Mouse (Mus musculus) C2C12 (cell line): ENCODE results near the gene Psmc3ip. TPM values are rescaled to one million over a fixed set of nuclear protein-coding genes. Genes with fewer than 3 reads are reported as not detected.

Source experiments
- H3K27me3 ChIP-seq: one replicate; pipeline ENCODE4 v1.6.1; 2011; ENCODE audit not compliant: control insufficient read depth, insufficient read depth, insufficient read length
- H3K36me3 ChIP-seq: one replicate; pipeline ENCODE4 v1.6.1; 2011; ENCODE audit not compliant: control insufficient read depth, insufficient read depth
- H3K4me3 ChIP-seq: one replicate; pipeline ENCODE4 v1.5.1; 2011; ENCODE audit warnings: mild to moderate bottlenecking, control low read depth; ENCODE audit not compliant: poor library complexity, insufficient read depth, severe bottlenecking
- H3K79me2 ChIP-seq: one replicate; pipeline ENCODE4 v1.6.1; 2011; ENCODE audit not compliant: control insufficient read depth, insufficient read depth
- H3K79me3 ChIP-seq: one replicate; pipeline ENCODE4 v1.6.1; 2011; ENCODE audit warnings: low read depth, control low read depth
- H3ac ChIP-seq: one replicate; pipeline ENCODE3; 2011; ENCODE audit warnings: low read depth; ENCODE audit not compliant: control insufficient read depth, insufficient read length
- CEBPB ChIP-seq: IDR thresholded peaks from one replicate; pipeline ENCODE4 v1.6.1; 2011; ENCODE audit warnings: low read depth, mild to moderate bottlenecking, control low read depth, moderate library complexity
- CTCF ChIP-seq: IDR thresholded peaks from one replicate; pipeline ENCODE4 v1.5.1; 2011; ENCODE audit not compliant: control insufficient read depth, insufficient read depth, insufficient read length
- FOSL1 ChIP-seq: IDR thresholded peaks from one replicate; pipeline ENCODE4 v1.8.0; 2011; ENCODE audit warnings: mild to moderate bottlenecking, low read length; ENCODE audit not compliant: poor library complexity, insufficient read depth, severe bottlenecking
- MAX ChIP-seq: IDR thresholded peaks from one replicate; pipeline ENCODE4 v1.6.1; 2011; ENCODE audit warnings: mild to moderate bottlenecking, control low read depth
- MYOD1 ChIP-seq: IDR thresholded peaks from one replicate; pipeline ENCODE4 v1.6.1; 2011; ENCODE audit warnings: low read depth; ENCODE audit not compliant: control insufficient read depth, insufficient read length
- MYOG ChIP-seq: IDR thresholded peaks from one replicate; pipeline ENCODE4 v1.6.1; 2011; ENCODE audit not compliant: control insufficient read depth, insufficient read length; ENCODE audit errors: extremely low read depth
- USF1 ChIP-seq: IDR thresholded peaks from one replicate; pipeline ENCODE4 v1.6.1; 2011; ENCODE audit warnings: low read depth, mild to moderate bottlenecking, control low read depth, moderate library complexity
- polyA plus RNA-seq: library from polyadenylated mRNA; unstranded; fragments of >200 nt; fragmentation: generic; extraction: Trizol; gene quantifications from one replicate; pipeline ENCODE4 v1.2.1, GENCODE M21; 2012; ENCODE audit warnings: missing spikeins

The Psmc3ip gene
- polyA plus RNA-seq, 1 experiment = 24.0 TPM

DNA sequence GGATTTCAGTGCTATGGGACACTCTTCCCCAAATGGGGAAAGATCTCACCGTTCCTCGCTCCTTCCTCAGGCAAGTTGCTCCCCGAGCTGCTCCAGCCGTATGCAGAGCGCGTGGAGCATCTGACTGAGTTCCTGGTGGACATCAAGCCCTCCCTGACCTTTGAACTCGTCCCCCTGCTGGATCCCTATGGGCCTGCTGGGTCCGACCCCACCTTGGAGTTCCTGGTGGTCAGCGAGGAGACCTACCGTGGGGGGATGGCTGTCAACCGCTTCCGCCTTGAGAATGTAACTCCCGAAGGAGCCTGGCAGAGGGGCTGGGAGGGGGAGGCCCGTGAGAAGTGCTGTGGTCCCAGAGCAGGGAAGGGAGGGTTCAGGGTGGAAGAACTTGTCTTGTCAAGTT is 11.0 kb downstream of the Psmc3ip start:
- peaks cover 8% of the 10 kb centered on the region for H3K79me3 ChIP-seq
- H3ac ChIP-seq = no peak overlapping the region
- H3K27me3 ChIP-seq = no peaks in the 10 kb centered on the region
- no peak for TF ChIP-seq CEBPB
- no peak for TF ChIP-seq MAX
- TF ChIP-seq USF1 = no peak
- no peak for TF ChIP-seq CTCF
- no peak for TF ChIP-seq FOSL1
- TF ChIP-seq MYOG = no peak
- no peak overlapping the region for H3K4me3 ChIP-seq
- peaks cover 13% of the 10 kb centered on the region for H3K36me3 ChIP-seq
- peaks cover 31% of the 10 kb centered on the region for H3K79me2 ChIP-seq

- H3K4me3 ChIP-seq = peak overlapping the region; percentile 95
- H3ac ChIP-seq = peak overlapping the region; percentile 45
- no peaks in the 10 kb centered on the region for H3K27me3 ChIP-seq
- no peak for TF ChIP-seq MYOG
- TF ChIP-seq USF1 = no peak
- TF ChIP-seq MYOD1 = peak; percentile 28
- peaks cover 10% of the 10 kb centered on the region for H3K36me3 ChIP-seq
- H3K79me3 ChIP-seq = peaks cover 8% of the 10 kb centered on the region
- H3K79me2 ChIP-seq = peaks cover 29% of the 10 kb centered on the region
Measured at GRCm38 (mm10) chr11:101083083-101083697, 12.0 kb downstream of the Psmc3ip start.

DNA sequence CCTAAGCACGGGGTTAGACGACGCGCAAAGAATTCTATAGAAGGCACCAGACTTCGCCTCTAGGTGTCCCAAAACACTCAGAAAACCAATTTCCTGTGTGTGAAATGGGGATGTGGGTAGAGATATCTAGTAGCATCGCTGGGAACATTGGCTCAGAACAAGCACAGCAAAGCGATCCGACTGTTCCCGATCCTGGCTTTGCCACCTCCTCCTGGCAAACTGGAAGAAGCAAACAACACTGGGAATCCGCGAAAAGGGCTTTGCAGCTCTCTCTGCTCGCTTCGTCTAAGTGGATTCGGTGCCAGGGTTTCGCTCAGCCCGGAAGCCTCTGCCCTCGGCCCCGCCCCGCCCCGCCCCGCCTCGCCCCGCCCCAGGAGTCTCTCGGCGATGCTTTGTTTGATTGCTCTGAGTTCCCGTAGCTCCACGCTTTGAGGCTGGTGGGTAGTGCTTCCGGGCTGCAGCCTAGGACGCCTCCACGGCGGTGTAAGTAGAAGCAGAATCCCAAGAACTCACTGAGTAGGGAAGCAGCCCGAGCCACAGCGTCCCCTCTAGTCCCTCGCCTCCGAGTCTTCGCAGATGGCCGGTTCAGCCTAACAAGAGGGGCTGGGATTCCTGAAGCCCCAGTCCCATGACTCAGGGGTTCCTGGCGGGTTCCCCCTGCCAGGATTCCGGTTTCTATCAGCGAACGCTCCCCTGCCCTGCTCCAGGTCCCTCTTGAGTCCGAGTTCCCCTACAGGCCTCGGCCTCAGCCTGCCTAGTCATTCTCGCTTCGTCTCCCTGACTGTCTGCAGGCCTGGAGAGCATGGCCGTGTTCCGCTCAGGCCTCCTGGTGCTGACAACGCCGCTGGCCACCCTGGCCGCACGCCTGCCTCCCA is 12.8 kb downstream of the Psmc3ip start, which contains the start of gene Coasy:
Gene Coasy, plus strand, starts transcription at position 358 of the 875 bp plus-strand sequence.
- H3ac ChIP-seq = peak within 1 kb of the TSS; percentile 77
- H3K27me3 ChIP-seq = no peaks in the 10 kb centered on the region
- H3K36me3 ChIP-seq = peaks cover 10% of the 10 kb centered on the region
- peaks cover 8% of the 10 kb centered on the region for H3K79me3 ChIP-seq
- peaks cover 22% of the 10 kb centered on the region for H3K79me2 ChIP-seq
- H3K4me3 ChIP-seq = peak within 1 kb of the TSS; percentile 95
- no peak for TF ChIP-seq CTCF
- TF ChIP-seq CEBPB = no peak
- no peak for TF ChIP-seq MYOD1
- TF ChIP-seq MAX = peak; percentile 79
- TF ChIP-seq MYOG = no peak

DNA sequence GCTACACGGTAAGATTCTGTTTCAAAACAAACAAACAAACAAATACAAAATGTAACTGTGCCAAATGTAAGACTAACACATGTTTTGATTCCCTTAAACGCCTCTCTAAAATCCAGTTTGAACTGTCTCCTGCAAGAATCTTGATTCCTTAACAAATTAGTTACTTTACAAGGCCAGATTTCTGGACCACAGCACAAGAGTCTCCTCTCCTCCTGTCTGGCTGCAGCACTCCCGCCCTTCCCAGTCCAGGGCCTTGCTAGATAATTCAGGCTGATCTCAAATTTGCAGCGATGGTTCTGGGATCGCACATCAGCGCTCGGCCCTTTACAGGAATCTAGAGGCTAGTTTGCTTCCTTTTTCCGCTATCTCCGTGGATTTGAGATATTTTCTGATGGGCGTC is 13.6 kb downstream of the Psmc3ip start:
- H3ac ChIP-seq = peak overlapping the region; percentile 77
- peak overlapping the region; percentile 95 for H3K4me3 ChIP-seq
- H3K79me3 ChIP-seq = peaks cover 8% of the 10 kb centered on the region
- peaks cover 10% of the 10 kb centered on the region for H3K36me3 ChIP-seq
- TF ChIP-seq MYOG = no peak
- peaks cover 16% of the 10 kb centered on the region for H3K79me2 ChIP-seq
- H3K27me3 ChIP-seq = no peaks in the 10 kb centered on the region

GRCm38 (mm10) chr11:101080421-101080820 is 14.8 kb downstream of the Psmc3ip start:
- peaks cover 6% of the 10 kb centered on the region for H3K36me3 ChIP-seq
- TF ChIP-seq MYOD1 = no peak
- no peak for TF ChIP-seq MAX
- no peak for TF ChIP-seq CEBPB
- TF ChIP-seq MYOG = no peak
- no peak for TF ChIP-seq USF1
- no peak for TF ChIP-seq CTCF
- no peak for TF ChIP-seq FOSL1
- H3K79me3 ChIP-seq = peaks cover 8% of the 10 kb centered on the region
- H3K27me3 ChIP-seq = no peaks in the 10 kb centered on the region
- no peak overlapping the region for H3K4me3 ChIP-seq
- peaks cover 16% of the 10 kb centered on the region for H3K79me2 ChIP-seq
- no peak overlapping the region for H3ac ChIP-seq

DNA sequence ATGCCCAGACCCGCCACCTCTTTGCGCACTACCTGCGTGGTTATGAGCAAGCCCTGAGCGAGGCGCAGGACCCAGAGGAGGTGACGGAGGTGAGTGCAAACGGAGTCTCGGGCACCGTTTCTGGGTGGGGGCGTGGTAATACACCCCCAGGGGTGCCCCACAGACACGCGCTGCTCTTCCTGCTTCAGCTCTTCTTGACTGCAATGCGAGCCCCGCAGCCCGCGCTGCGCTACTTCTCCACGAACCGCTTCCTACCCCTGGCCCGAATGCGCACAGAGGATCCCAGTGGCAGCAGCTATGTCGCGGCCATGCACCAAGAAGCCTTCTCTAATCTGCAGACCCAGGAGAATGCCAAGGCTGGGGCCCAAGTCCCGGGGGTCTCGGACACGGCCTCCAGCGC is 15.5 kb downstream of the Psmc3ip start:
- Histone ChIP-seq H3K4me3 (no peak overlapping the region), H3K79me2 (peaks cover 16% of the 10 kb centered on the region), H3ac (no peak overlapping the region), H3K27me3 (no peaks in the 10 kb centered on the region), H3K79me3 (peaks cover 8% of the 10 kb centered on the region), H3K36me3 (no peaks in the 10 kb centered on the region)
- TF ChIP-seq MYOD1 (no peak), MAX (no peak), FOSL1 (no peak), CEBPB (no peak), MYOG (no peak), CTCF (no peak), USF1 (no peak)
